Mouse (Mus musculus): Measurements from ENCODE around the gene Dmgdh.

- TF ChIP-seq RAD21 (IDR thresholded peaks at IDR 0.05; ENCODE audit: low read depth, low read length): no peak
- TF ChIP-seq MAX (IDR thresholded peaks at IDR 0.05; ENCODE audit: low read length): no peak
- no peak for TF ChIP-seq CTCF (IDR thresholded peaks at IDR 0.05 in 2 of 3, conservative IDR thresholded peaks at IDR 0.05 in 1 of 3; ENCODE audit: control insufficient read depth in 1 of 3, insufficient read depth in 1 of 3, low read depth in 2 of 3, low read length in 3 of 3, poor library complexity in 1 of 3, severe bottlenecking in 1 of 3)
- no peak for TF ChIP-seq EP300 (IDR thresholded peaks at IDR 0.05; ENCODE audit: low read depth in 1 of 2, low read length in 2 of 2)
- TF ChIP-seq KAT2A (conservative IDR thresholded peaks at IDR 0.05; ENCODE audit: low read depth, low read length): no peak
- no peak for TF ChIP-seq SIN3A (IDR thresholded peaks at IDR 0.05; ENCODE audit: low read length)
- no peak for TF ChIP-seq TAL1 (IDR thresholded peaks at IDR 0.05; ENCODE audit: low read length)
Observed at GRCm38 (mm10) chr13:93639636-93640035, 34.6 kb upstream of the Dmgdh start.

Measured in MEL (cell line).